Mouse (Mus musculus) neutrophil, adult 5-6 weeks (primary cell): ENCODE data around the gene Cd300ld5. TPM values are rescaled to one million over a fixed set of nuclear protein-coding genes. Genes with fewer than 3 reads are reported as not detected.
"Not testable (repeated sequence)": the region's sequence is repeated elsewhere in the genome, so short reads cannot be mapped to it uniquely, and the experiment has no call there.

ENCODE experiments used
- ATAC-seq: fragments of 151-379, 151-347 bp; 2 replicates; pipeline ENCODE4 v1.8.0; 2017; ENCODE audit warnings: mild to moderate bottlenecking, moderate TSS enrichment; ENCODE audit not compliant: insufficient number of reproducible peaks, poor library complexity, low FRiP score, severe bottlenecking; ENCODE audit errors: extremely low read depth
- total RNA-seq: library from RNA; stranded (forward); fragments of 200-1000 nt; gene quantifications from 2 replicates; pipeline ENCODE4 v1.2.3, GENCODE M21; 2017

The Cd300ld5 gene
- total RNA-seq, 1 experiment from 2014 or later, result not detected

DNA sequence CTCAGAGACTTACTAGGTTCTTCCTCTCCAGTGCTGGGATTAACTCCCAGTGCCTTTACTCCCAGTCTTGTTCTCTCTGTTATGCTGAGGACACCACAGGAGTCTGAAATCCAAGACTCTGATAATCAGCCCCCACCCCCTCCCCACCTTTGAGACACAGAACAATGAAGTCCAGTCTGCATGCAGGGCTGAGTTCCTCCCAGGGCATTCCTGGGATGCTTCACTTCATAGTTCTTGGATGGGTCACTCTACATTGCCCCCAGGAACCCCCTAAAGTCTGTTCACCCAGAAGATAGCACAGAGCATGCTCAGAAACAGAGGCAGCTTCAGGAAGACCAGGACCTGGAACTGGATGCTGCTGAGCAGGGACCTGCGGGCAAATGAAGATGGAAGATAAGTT, 15.4 kb upstream of the Cd300ld5 start:
- no peak for ATAC-seq

DNA sequence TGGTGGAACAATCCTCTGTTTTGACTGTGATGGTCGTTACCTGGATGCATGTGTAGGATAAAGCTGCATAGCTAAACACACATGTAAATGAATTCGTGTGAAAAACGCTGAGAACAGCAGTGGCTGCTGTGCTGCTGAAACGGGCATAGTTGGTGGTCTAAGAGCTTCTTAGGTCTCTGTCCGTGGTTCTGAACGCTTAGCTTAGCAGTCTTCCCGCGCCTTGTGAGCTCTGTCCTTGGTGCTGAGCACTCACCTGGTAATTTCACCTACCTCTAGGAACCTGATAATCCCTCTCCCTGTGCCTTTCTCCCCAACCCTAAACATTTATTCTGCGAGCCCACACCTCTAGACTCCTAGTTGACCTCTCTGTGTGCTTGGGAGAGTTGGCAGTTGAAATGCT, 14.6 kb upstream of the Cd300ld5 start:
- no peak for ATAC-seq

- 0 out of 2 replicates have a peak, but pooled peaks have one; percentile 24 for ATAC-seq
Observed at GRCm38 (mm10) chr11:115049282-115049895, 11.8 kb upstream of the Cd300ld5 start.

DNA sequence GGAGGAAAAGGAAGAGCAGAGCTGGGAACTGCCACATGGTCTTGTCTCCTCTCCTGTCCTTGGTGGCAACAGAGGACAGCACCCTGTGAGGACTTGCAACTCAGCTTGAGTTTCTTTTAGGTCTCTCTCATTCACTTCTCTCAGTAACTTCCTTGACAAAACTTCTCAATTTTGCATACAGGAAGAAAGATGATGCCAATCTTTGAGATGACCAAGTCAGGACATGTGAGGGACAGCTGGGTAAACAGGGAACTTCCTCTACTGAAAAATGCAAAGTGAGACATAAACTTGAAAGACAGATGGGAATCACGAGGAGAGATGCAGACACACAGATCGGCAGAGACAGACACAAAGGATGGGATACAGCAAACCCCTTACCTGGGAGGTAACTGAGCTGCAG, 10.7 kb upstream of the Cd300ld5 start, which contains the start of gene Cd300ld3:
Gene Cd300ld3 (minus strand): TSS at position 151 of the 400 bp plus-strand sequence.
- no peak for ATAC-seq

DNA sequence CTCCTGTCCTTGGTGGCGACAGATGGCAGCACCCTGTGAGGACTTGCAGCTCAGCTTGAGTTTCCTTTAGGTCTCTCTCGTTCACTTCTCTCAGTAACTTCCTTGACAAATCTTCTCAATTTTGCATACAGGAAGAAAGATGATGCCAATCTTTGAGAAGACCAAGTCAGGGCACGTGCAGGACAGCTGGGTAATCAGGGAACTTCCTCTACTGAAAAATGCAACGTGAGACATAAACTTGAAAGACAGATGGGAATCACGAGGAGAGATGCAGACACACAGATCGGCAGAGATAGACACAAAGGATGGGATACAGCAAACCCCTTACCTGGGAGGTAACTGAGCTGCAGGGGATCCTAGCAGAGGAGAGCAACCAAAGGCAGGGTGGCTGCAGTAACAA, 10.7 kb downstream of the Cd300ld5 start, which contains the start of gene Cd300ld4:
Gene Cd300ld4 (minus strand): TSS at position 101 of the 400 bp plus-strand sequence.
- not testable (repeated sequence) for ATAC-seq

DNA sequence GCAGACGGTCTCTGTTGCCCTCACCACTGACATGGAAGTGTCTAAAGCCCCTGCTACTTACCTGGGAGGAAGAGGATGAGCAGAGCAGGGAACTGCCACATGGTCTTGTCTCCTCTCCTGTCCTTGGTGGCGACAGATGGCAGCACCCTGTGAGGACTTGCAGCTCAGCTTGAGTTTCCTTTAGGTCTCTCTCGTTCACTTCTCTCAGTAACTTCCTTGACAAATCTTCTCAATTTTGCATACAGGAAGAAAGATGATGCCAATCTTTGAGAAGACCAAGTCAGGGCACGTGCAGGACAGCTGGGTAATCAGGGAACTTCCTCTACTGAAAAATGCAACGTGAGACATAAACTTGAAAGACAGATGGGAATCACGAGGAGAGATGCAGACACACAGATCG, 21.5 kb downstream of the Cd300ld5 start, which contains the start of gene Cd300ld2:
Gene Cd300ld2 (minus strand): TSS at position 101 of the 400 bp plus-strand sequence.
- not testable (repeated sequence) for ATAC-seq

DNA sequence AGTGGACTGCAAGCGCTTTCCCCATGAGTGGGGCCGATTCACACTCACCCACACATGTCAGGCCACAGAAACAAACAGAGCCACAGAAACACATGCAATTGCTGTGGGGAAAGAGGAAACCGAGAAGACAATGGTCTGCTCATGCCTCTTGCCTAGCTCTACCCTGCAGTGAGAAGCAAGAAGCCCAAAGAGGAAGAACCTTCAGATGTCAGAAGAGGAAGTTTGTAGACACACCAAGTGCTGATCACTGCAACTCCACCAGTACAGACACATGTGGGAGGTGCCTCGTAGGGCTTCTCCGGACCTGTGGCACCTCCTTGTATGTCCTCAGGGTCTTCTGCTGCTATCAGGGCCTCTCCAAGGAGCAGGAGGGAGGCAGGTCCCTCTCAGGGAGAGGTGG, 33.5 kb downstream of the Cd300ld5 start:
- ATAC-seq, result peak; percentile 82

DNA sequence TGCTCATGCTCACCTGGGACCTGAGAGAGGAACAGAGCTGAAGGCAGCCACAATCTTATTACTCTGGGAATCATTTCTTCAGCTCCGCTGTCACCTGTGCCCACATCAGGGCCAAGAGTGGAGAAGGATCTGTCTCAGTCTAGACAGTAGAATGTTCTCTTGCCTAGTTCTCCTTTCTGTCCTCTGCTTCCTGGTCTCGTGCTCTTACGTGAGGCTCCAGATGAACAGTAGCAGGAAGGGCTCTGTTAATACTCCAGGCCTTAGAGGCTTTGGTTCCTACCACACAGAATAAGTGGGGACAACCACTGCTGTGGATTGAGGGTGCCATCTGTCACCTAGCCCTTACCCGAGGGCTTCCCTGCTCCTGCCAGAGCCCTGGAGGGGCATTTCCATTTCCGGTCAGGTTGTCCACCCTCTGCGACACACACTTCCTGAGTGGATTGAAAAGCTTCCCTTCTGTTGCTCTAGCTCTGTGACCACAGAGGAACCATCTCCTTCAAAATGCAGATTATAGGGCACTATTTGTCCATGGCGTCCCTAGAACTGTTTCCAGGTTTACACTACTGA, 36.0 kb downstream of the Cd300ld5 start, which contains the start of gene Cd300c2:
Gene Cd300c2 (minus strand): TSS at position 407 of the 567 bp plus-strand sequence.
- ATAC-seq, result peak; percentile 15; the same call in 1 of the 2 replicates

- peak; percentile 56; the same call in 1 of the 2 replicates for ATAC-seq
Observed at GRCm38 (mm10) chr11:114989793-114990192, 47.8 kb downstream of the Cd300ld5 start, which contains the start of gene Cd300ld. Cd300ld (minus strand) TSS chr11:114989922.

- no peak for ATAC-seq
Observed at GRCm38 (mm10) chr11:114981866-114982265, 55.7 kb downstream of the Cd300ld5 start.

Other genes starting within 250 kb of the Cd300ld5 start
- not detected in 2 replicates for gene Btbd17, start 241.8 kb downstream of the Cd300ld5 start, total RNA-seq
- gene Gpr142, start 238.8 kb downstream of the Cd300ld5 start, total RNA-seq, result not detected in 2 replicates
- 0.37 and 1.0 TPM in 2 replicates for gene Gprc5c, start 186.6 kb downstream of the Cd300ld5 start, total RNA-seq
- 100 and 105 TPM in 2 replicates for gene Cd300a, start 147.7 kb downstream of the Cd300ld5 start, total RNA-seq
- 222 and 223 TPM in 2 replicates for gene Cd300lb, start 103.4 kb downstream of the Cd300ld5 start, total RNA-seq
- gene Cd300c, start 68.6 kb downstream of the Cd300ld5 start, total RNA-seq, result not detected in 2 replicates
- 339 and 374 TPM in 2 replicates for gene Cd300ld, start 47.8 kb downstream of the Cd300ld5 start, total RNA-seq
- gene Cd300c2, start 35.9 kb downstream of the Cd300ld5 start, total RNA-seq, result 72.4 and 72.5 TPM in 2 replicates
- not detected in 2 replicates for gene Cd300ld2, start 21.6 kb downstream of the Cd300ld5 start, total RNA-seq
- not detected in 2 replicates for gene Cd300ld4, start 10.8 kb downstream of the Cd300ld5 start, total RNA-seq
- gene Cd300ld3, start 10.6 kb upstream of the Cd300ld5 start, total RNA-seq, result 58.7 and 61.0 TPM in 2 replicates
- 0.98 and 1.6 TPM in 2 replicates for gene Cd300e, start 24.4 kb upstream of the Cd300ld5 start, total RNA-seq
- 9.7 and 13.5 TPM in 2 replicates for gene Rab37, start 53.7 kb upstream of the Cd300ld5 start, total RNA-seq
- 369 and 393 TPM in 2 replicates for gene Cd300lf, start 96.2 kb upstream of the Cd300ld5 start, total RNA-seq
- gene Slc9a3r1, start 125.6 kb upstream of the Cd300ld5 start, total RNA-seq, result 115 and 118 TPM in 2 replicates
- gene Tmem104, start 149.7 kb upstream of the Cd300ld5 start, total RNA-seq, result 9.3 and 19.8 TPM in 2 replicates
- 50.6 and 63.4 TPM in 2 replicates for gene Nat9, start 150.1 kb upstream of the Cd300ld5 start, total RNA-seq
- 0.23 TPM in 1 of 2 replicates, not detected in the other for gene Grin2c, start 229.5 kb upstream of the Cd300ld5 start, total RNA-seq
- gene Fdxr, start 239.3 kb upstream of the Cd300ld5 start, total RNA-seq, result 12.2 and 13.0 TPM in 2 replicates